Mouse (Mus musculus) urinary bladder, adult 18-20 months (tissue): ENCODE results near the gene Ctcfl.

ENCODE experiments used
- DNase-seq, 2 experiments: peaks; one replicate each; pipeline ENCODE4 v3.0.0; 2022; ENCODE audit warnings: low spot score in 2 of 2, mixed read lengths in 2 of 2

The Ctcfl gene

GRCm38 (mm10) chr2:173083712-173084475, 35.4 kb downstream of the Ctcfl start:
- no peak for DNase-seq

GRCm38 (mm10) chr2:173083106-173083505, 36.2 kb downstream of the Ctcfl start:
- no peak for DNase-seq

GRCm38 (mm10) chr2:173082706-173083105, 36.6 kb downstream of the Ctcfl start:
- no peak for DNase-seq

GRCm38 (mm10) chr2:173080785-173081241, 38.5 kb downstream of the Ctcfl start:
- peak; percentile 22 to 62 for DNase-seq

- DNase-seq, result no peak
These were observed 39.4 kb downstream of the Ctcfl start for GRCm38 (mm10) chr2:173079766-173080549.

- DNase-seq, result no peak
These were observed 42.4 kb downstream of the Ctcfl start for GRCm38 (mm10) chr2:173076921-173077320.

GRCm38 (mm10) chr2:173073666-173074065, 45.7 kb downstream of the Ctcfl start:
- no peak for DNase-seq

GRCm38 (mm10) chr2:173072948-173073347, 46.4 kb downstream of the Ctcfl start:
- no peak for DNase-seq

- DNase-seq, result no peak
These were observed 54.5 kb downstream of the Ctcfl start for GRCm38 (mm10) chr2:173064864-173065263.

GRCm38 (mm10) chr2:173063219-173063618, 56.1 kb downstream of the Ctcfl start:
- no peak for DNase-seq

- DNase-seq, result no peak
These were observed 57.6 kb downstream of the Ctcfl start for GRCm38 (mm10) chr2:173061443-173062351.

GRCm38 (mm10) chr2:173060450-173060849, 58.9 kb downstream of the Ctcfl start:
- DNase-seq, result no peak

GRCm38 (mm10) chr2:173058263-173058662, 61.1 kb downstream of the Ctcfl start:
- DNase-seq, result no peak

GRCm38 (mm10) chr2:173057623-173058022, 61.7 kb downstream of the Ctcfl start:
- no peak for DNase-seq

GRCm38 (mm10) chr2:173056882-173057315, 62.4 kb downstream of the Ctcfl start:
- DNase-seq, result no peak

- DNase-seq, result no peak
These were observed 62.9 kb downstream of the Ctcfl start for GRCm38 (mm10) chr2:173056303-173056881.

GRCm38 (mm10) chr2:173053846-173054245, 65.5 kb downstream of the Ctcfl start:
- no peak for DNase-seq

GRCm38 (mm10) chr2:173052881-173053280, 66.4 kb downstream of the Ctcfl start:
- DNase-seq, result peak in 1 of 2 experiments; percentile 22

- DNase-seq, result no peak
These were observed 68.5 kb downstream of the Ctcfl start for GRCm38 (mm10) chr2:173050604-173051382.

- DNase-seq, result no peak
These were observed 69.5 kb downstream of the Ctcfl start for GRCm38 (mm10) chr2:173049817-173050216.

- DNase-seq, result no peak
These were observed 70.1 kb downstream of the Ctcfl start for GRCm38 (mm10) chr2:173049231-173049630.
